Mouse (Mus musculus) ovary, postnatal 14 days (tissue): ENCODE measurements around the gene Rap1gap2.

Experiments used
- DNase-seq: peaks from one replicate; pipeline ENCODE4 v3.0.0; 2022; ENCODE audit warnings: low spot score

Rap1gap2 gene

DNA sequence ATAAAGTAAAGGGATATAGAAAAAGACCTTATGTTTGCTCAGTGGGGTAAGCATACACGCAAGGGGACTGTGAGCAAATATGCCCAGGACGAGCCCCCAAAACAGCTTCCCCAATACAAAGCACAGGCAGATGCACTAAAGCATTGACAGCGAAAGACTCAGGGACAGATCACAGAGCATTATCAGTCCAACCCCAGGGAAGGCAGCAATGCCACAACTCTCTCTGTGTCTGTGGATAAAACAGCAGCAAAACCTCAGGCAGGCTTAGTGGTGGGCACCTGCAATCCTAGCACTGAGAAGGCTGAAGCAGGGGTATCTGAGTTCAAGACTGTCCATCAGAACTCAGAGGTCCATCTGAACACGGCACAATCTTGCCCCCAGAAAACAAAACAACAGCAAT lies 73.4 kb downstream of the Rap1gap2 start:
- no peak for DNase-seq

DNA sequence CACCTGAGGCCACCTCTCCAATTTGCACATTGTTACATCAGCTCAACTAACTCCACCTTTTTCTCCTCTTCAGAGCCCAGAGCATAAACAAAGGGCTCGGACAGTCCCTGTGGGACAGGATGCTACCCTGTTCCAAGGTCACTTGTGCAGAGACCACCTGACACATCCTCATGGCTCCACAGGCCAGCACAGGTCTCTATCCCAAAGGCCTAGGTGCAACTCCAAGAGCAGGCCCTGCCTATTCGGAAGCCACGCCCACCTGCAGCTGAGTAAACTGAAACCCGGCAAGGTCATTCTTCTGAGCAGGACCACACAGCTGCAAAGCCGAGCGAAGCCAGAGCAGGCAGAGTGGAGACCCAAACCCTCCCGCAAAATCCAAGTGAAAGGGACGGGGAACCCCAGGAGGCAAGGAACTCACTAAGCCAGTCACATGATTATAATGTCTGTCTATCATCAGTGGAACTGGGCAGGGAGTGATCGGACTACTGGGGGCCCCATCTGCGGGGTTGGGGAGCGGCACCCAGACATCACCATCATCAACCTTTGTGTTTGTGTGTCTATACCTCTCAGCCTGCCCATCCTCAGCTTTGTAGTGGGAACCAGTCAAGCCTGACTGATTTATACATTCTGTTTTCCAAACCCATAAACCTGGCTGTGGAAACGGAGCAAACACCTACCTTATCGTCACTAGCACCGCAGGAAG lies 74.4 kb downstream of the Rap1gap2 start:
- DNase-seq = no peak

DNA sequence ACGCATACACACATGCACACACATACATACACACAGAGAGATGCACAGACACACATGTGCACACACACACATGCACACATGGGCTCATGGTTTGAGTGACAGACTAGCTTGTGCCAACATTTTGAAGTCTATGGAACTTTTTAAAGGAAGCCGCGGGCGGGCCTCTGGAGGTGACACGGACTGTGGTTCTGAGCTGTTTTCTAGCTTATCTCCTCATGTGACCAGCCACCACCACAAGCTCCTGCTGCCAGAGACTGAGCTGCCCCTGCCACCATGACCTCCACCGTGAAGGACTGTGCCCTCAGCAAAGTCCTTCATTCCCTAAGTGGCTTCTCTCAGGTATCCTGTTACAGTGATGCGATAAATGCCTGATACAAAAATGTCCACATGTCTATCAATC lies 76.3 kb downstream of the Rap1gap2 start:
- DNase-seq = no peak

DNA sequence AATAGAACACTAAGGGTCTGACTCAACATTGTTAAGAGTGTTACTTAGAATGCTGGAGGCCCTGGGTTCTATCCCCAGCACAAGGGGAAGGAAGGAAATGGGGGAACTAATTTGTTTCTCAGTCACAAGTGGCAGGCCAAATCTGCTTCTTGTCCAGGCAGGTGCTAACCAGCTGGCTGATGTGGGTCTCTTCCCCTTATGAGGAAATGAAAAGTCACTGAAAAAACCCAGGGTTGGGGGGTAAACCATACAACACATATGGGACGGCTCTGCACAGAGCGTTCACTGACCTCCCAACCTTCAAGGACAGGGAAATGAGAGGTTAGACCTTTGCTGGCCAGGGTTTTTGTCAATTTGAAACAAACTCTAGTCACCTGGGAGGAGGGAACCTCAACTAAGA lies 77.7 kb downstream of the Rap1gap2 start:
- DNase-seq = no peak

DNA sequence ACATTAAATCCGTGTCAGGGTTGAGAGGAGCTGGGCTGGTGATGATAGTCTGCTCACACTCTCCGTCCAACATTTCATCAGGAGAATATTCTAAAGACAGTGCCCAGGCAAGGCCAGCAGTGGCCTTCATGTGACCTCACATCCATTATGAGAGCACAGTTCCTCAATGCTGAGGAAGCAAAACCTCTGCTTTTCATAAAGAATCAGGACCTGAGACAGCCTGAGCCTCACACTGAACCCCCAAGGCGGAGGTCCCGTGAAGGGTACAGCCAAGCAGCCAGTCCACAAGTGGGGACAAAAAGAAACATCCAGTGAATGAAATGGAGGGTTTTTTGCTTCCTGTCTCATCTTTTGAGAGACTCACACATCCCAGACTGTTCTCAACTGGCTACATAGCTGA lies 78.3 kb downstream of the Rap1gap2 start:
- DNase-seq = no peak

DNA sequence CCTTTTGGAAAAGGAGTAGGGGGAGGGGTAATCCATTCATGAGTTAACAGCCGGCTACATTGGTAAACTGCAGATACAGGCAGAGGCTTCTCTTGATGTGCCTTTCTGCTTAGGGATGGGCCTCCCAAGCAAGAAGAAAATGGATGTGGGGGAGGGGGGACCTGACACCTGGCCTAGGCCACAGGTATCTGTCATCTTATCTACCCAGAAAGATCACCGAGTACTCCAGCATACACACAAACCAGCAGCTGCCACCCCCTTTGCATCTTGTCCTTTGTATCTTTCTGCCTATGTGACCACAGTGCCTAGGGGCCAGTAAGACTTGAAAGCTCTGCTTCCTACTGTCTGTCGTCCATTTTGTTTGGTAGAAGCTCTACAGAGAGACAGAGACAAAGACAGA lies 79.0 kb downstream of the Rap1gap2 start:
- DNase-seq = no peak

DNA sequence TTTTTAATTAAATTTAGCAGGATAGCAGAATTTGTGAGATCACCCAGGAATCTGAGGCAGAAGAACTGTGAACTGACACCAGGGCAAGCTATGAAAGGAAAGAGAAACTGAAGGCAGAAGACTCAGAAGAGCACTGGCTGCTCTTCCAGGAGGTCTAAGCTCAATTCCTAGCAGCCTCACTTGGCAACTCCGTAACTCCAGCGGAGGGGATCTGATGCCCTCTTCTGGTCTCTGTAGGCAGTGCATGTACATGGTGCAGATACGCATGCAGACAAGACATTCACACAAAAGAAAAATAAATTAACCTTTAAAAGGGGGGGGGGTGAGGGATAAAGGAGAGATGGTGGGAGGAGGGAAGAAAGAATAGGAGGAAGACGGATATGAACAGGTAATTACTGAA lies 80.9 kb downstream of the Rap1gap2 start:
- DNase-seq = no peak

DNA sequence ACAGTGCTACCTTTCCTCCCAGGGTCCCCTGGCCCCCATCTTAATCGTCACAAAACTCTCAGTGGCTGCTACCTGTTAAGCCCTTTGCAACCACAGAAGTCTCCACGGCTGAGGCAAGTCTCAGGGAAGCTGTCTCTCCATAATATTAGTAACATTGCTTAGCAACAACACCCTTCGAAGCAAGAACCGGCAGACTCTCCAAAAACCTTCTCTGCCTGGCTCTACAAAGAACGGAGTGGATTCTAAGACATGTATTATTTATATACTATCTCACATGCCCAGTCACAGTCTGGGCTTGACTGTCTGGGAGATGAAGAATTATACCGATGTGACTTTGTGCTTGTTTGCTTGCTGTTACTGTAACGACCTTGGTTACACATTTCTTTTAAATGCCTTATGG lies 83.2 kb downstream of the Rap1gap2 start:
- DNase-seq = no peak

DNA sequence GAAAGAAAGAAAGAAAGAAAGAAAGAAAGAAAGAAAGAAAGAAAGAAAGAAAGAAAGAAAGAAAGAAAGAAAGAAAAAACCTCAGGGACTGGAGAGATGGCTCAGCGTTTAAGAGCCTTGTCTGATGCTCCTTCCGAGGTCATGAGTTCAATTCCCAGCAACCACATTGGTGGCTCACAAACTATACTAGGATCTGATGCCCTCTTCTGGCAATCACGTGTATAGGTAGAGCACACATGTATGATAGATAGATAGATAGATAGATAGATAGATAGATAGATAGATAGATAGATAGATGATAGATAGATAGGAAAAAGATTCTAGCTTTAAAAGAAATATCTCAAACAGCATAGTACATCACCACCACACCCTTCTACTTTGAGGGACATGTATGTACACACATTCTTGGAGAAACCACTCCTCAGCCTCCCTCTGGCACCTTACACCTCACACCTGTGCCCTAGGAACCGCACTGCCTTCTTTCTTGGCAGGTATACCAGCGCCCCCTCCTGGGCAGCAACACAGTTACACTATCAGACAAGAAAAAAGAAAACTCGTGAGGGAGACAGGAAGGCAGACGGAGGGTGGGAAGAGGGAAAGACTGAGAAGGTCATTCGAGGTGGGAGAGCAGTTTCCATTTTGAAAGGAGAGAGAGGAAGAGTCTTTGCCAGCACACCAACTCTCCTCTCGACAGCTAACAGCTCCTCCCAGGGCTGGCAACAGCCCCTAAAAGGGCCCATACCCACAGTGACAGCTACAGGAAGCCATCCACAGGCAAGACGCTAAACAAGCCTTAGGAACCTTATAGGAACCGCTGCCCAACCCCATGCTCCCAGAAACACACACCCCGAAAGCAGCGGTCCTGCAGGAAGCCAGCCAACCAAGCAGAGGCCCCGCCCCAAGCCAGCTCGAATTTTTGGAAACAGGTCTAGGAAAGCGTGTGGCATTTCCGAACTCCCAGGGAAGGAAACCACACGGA lies 84.2 kb downstream of the Rap1gap2 start:
- DNase-seq = no peak

DNA sequence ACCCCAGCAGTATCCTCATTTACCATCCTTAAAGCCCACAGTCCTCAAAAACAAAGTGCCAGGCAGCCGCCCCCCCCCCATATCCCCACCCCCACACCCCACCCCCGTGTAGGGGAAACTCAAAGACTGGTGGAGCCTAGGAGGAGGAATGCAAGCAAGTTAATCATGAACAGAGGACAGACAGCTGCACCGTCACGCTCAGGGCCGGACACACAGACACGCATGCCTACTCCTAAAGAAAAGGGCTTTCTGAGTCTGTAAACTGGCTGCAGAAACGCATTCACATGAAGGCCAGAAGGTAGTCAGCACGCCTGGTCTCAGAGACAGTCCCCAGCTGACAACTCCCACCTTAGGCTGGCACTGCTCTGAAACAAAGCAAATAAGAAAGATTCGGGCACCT lies 85.1 kb downstream of the Rap1gap2 start:
- no peak for DNase-seq

DNA sequence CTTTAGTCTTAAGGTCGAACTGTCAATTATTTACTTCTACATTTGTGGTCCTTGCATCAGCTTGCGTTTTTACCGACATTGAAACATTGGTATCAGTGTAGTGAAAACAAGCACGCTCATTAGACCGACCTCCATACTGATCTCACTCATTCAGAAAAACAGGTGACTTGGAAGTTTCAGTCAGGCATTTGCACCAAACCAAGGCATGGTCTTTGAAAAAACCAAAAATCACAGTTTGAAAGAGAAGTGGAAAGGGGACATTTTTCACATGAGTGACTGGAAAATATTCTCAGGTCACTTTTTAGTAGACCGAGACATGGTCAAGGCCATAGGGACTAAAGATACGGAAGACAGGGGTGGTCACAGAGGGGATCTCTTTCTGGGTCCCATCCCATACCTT lies 85.5 kb downstream of the Rap1gap2 start:
- no peak for DNase-seq

DNA sequence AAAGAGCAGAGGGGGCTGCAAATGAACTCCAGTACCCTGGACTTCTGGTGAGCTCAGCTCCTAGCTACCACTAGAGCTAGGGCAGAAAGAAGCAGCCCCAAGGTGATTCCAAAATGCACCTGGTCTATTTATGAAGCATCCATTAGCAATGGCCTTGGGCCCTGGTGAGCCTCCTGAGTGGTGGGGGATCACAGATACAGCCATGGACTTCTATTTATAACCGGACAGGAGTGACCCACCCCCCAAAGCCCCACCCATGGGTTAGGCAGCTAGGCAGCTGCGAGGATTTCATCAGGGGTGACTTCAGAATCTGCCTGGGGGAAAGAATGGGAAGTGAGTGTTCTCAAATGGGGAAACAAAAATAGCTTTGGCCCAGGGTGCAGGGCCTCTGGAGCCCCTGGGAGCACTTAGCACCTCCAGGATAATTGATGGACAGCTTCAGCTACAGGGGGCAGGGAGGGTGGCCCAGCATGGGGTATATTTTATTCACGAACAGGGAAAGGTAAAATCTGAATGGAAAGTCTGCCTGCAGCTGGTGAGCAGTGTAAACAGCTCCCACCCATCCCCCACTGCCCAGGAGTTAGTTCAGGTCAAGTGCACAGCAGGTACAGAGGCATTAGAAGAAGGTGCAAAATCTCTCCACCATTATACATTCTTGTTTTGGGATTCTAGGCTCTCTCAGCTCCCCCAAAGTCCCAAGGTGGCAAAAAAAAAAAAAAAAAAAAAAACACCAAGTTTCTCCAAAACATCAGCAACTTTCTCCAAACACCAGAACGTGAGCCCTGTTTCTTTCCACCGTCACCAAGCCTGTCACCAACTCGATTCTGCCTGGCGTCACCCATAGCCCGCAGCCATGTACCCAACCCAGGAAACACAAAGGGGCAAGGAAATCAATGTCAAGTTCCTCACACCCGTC lies 86.4 kb downstream of the Rap1gap2 start:
- no peak for DNase-seq

DNA sequence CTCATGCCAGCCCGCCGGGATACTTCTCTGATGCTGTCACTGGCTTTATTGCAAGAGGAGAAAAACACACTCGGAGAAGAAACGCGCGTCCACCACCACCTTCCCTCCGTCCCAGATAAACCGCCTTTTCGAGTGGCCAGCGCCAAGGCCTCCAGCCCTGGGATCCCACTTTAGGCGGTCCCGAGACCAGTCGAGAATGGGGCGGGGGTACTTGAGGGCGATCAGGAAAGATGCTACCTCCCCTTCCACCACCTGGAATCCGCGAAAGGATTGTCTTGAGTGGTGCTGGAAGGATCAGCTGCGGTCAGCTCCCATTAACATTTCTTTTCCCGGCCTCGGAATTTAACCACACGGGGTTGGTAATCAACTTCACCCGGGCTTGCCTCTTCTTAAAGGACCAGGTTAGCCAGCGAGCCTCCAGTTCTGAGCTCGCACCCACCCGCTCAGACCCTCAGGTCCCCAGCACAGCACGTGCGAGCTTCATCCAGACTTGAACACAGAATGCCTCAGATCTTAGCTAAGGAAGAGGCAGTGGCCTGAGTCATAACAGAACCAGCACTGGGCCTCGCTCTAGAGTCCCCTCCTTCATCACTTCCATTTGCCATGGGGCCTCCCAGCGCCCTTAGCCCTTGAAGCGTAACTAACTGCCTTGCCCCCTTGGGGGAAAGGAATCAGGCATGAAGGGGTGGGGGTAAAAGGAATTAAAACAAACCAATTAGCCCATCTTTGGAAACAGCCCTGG lies 87.3 kb downstream of the Rap1gap2 start:
- DNase-seq = no peak

DNA sequence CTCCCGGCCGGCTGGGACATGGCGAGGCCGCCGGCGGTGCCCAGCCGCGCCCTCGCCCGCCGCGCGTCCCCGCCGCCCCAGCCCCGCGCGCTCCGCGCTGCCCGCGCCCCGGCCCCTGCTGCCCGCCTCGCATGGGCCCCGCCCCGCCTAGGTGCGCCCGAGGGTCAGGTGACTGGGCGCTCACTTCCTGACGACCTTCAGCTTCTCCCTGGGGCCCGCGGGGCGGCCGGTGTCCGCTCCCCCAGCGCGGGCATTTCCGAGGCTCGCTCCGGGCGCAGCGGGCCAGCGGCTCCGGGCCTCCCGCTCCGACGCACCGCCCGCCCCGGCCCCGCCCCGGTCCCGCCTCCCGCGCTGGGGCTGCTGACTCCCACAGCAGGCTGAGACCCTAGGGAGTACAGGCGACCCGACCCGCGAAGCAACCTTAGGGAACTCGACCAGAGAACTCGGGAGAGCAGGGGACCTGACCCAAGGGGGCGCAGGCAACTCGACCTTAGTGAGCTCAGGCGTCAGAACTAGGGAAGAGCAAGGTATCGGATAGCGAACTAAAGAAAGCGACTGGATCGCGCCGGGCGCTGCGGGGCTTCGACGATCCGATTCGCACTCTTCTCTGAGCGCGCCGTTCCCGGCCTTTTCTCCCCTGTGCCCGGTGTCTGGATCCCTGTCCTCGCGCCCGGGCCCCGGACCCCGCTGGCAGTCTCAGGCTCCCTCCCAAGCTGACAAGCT lies 88.1 kb downstream of the Rap1gap2 start:
- peak; percentile 56 for DNase-seq

DNA sequence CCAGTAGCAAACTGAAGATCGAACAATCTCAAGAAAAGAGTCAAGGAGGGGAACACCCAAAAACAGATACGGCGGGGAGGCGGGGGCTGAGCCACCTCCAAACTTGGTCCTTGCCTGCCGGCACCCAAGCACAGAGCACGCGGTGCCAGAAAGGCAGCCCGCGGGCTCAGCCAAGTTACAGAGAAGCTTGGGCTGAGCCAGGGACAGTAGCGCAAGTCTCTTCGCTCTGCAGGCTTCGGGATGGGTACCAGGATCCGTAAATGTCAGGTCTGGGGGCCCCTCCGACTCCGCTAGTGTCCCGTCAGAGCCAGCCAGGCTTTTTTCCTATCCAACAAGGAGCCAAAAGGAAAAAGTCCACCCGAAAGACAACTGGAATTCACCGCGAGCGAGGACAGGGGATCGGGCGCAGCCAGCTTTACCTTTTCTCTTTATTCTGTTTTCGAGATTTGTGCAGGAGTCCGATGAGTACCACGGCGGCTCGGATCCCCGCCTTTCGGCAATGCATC lies 88.7 kb downstream of the Rap1gap2 start:
- DNase-seq = peak; percentile 11

DNA sequence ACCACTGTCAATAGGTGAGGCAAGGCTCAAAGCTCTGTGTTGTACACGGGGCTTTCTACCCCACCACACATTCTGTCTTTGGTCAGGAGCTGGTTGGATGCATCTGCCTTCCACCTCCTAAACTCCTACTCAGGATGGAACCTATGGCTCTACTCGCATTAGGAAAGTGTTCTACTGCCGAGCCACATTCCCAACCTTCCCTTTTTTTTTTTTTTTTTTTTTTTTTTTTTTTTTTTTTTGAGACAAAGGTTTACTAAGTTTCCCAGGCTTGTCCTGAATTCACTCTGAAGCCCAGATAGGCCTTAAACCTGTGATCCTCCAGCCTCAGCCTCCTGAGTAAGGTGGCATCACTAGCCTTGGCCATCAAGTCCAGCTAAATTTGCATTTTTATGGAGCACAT lies 90.5 kb downstream of the Rap1gap2 start:
- DNase-seq = no peak

DNA sequence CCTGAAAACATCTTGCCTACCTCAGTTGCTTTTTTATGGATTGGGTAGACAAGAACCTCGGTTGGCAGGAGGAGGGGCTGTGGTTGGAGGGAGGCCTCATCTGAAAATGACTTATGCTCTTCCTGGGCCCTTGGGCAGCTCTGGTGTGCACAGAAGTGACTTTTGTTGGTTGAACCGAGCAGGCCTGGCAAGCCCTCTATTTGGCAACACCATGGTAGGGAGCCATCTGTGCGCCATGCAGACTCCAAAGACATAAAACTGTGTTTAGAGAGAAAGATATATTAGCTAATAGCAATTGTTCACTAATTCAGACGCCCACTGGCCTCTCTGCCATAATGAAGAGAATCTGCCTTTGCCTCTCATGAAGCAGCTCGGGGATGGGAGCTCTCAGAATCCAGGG lies 94.6 kb downstream of the Rap1gap2 start:
- DNase-seq = no peak

DNA sequence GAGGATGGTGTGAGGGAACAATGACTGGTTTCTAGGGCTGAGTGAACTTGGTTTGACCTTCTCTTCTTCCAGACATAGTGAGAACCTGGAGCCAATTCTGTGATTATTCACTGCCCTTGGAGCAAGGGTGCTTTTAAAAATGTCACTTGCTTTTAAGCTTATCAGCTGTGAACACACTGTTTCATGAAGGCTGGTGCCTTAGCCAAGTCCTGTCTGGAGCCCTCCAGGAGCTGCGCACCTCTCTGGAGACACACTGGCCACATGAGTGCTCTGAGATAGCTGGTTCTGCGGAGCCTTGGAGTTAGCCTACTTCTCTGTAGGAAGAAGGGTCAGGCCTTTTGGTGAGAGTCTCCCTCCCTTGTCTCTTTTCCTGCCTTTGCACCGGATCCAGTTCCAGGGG lies 95.7 kb downstream of the Rap1gap2 start:
- DNase-seq = no peak

DNA sequence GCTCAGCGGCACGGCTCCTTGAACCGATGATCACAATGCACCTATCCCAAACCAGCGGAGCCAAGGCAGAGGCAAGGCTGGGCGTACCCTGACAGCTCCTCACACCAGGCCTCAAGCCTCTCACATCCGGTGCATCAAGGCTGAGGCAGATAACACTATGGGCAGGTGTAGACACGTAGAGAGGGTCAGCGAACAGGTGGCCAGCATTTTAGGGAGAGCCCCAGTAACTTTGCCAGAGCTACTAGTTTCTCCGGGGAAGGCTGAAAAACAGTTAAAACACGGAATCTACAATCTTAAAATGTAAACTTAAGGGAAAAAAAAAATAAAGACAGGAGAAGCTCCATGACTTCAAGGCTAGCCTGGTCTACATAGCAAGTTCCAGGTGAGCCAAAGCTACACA lies 98.1 kb downstream of the Rap1gap2 start:
- DNase-seq = no peak

DNA sequence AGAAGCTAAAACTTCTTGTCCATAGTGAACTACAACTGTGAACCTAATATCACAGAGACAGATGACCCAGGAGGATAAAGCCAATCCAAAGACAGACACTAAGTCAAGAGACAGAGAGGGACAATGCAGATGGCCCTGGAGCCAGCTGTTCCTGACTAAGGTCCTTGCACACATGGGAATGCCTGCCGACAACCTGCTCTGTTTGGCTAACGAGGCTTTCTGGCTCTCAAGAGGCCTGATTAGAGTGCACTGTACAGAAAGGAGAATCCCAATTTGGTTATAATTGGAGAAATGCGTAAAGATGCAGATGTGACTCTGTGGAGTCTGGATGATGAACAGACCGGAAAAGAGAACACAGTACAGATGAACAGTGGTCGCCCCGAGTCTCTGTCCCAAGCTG lies 104.4 kb downstream of the Rap1gap2 start:
- no peak for DNase-seq

DNA sequence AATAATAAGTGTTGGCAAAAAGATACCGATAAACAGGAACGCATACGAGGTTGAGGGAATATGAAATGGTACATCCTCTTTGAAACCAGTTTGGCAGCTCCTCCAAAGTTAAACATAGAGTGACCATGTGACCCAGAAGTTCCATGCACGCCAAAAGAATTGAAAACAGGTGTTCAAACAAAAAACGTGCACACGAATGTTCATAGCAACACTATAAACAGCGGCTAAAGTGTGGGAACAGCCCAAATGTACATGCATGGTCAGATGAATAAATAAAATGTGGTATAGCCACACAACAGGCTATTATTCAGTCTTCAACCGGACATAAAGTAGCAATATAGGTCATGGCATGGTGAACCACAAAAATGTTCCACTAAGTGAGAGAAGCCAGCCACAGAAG lies 108.2 kb downstream of the Rap1gap2 start:
- DNase-seq = no peak
